Mouse (Mus musculus) olfactory bulb, adult 2 months (tissue): ENCODE results near the gene Zfp644. TPM values are rescaled to one million over a fixed set of nuclear protein-coding genes. Genes with fewer than 3 reads are reported as not detected.

ENCODE experiments used
- H3K27ac ChIP-seq: fragments of 200-500 bp; 2 replicates; pipeline ENCODE4 v1.5.1; 2012; ENCODE audit warnings: low read depth, low read length; ENCODE audit not compliant: insufficient read depth
- H3K4me1 ChIP-seq: fragments of 200-500 bp; 2 replicates; pipeline ENCODE4 v1.6.1; 2012; ENCODE audit warnings: low read length; ENCODE audit not compliant: control insufficient read depth, insufficient read depth
- H3K4me3 ChIP-seq: fragments of 200-500 bp; 2 replicates; pipeline ENCODE4 v1.5.1; 2012; ENCODE audit warnings: mild to moderate bottlenecking, low read depth, low read length, moderate library complexity; ENCODE audit not compliant: insufficient read depth
- CTCF ChIP-seq: fragments of 200-500 bp; IDR thresholded peaks from 2 replicates; pipeline ENCODE4 v1.5.1; 2012; ENCODE audit warnings: low read depth, mild to moderate bottlenecking, low read length, moderate library complexity; ENCODE audit not compliant: insufficient read depth
- POLR2A ChIP-seq: fragments of 200-500 bp; IDR thresholded peaks from 2 replicates; pipeline ENCODE4 v1.6.1; 2012; ENCODE audit warnings: mild to moderate bottlenecking, low read depth, low read length, moderate library complexity; ENCODE audit not compliant: insufficient read depth
- WGBS: fragments of 180-500 bp; shearing (Covaris S2); methylation state at CpG from one replicate; pipeline ENCODE4 v1.1.7; 2018; 5-methylcytosine and 5-hydroxymethylcytosine counted together
- polyA plus RNA-seq: library from polyadenylated mRNA; stranded (reverse); fragments of >200 nt; gene quantifications from 2 replicates; pipeline ENCODE4 v1.2.4, GENCODE M21; 2012; ENCODE audit warnings: low replicate concordance; ENCODE audit not compliant: missing spikeins, insufficient read depth, insufficient read length

Gene Zfp644
- polyA plus RNA-seq, 1 experiment = not detected

GRCm38 (mm10) chr5:106614570-106614969, 82.5 kb downstream of the Zfp644 start:
- peaks cover 2% of the 10 kb centered on the region for H3K4me1 ChIP-seq
- H3K4me3 ChIP-seq = no peak overlapping the region
- TF ChIP-seq CTCF (no peak), POLR2A (no peak)
- H3K27ac ChIP-seq = no peak overlapping the region
- 85% methylated on average over 7 of the region's 7 CpGs for WGBS

GRCm38 (mm10) chr5:106612151-106612550, 84.9 kb downstream of the Zfp644 start:
- no peak overlapping the region for H3K27ac ChIP-seq
- TF ChIP-seq CTCF (no peak), POLR2A (no peak)
- WGBS = 94% methylated on average over 2 of the region's 2 CpGs
- H3K4me1 ChIP-seq = peaks cover 2% of the 10 kb centered on the region
- H3K4me3 ChIP-seq = no peak overlapping the region

- Histone ChIP-seq H3K27ac (no peak within 1 kb of the TSS), H3K4me3 (no peak within 1 kb of the TSS), H3K4me1 (peaks cover under 1% of the 10 kb centered on the region)
- WGBS = 93% methylated on average over 4 of the region's 4 CpGs
- TF ChIP-seq CTCF (no peak), POLR2A (no peak)
Observed at GRCm38 (mm10) chr5:106608798-106609197, 88.3 kb downstream of the Zfp644 start, which contains the start of gene Gm17304. TSS of gene Gm17304 (plus strand) at chr5:106609098.

- H3K4me3 ChIP-seq = no peak overlapping the region
- WGBS = 91% methylated on average over 5 of the region's 5 CpGs
- no peak for TF ChIP-seq CTCF
- no peak for TF ChIP-seq POLR2A
- H3K27ac ChIP-seq = no peak overlapping the region
- no peaks in the 10 kb centered on the region for H3K4me1 ChIP-seq
Observed at GRCm38 (mm10) chr5:106607081-106607480, 90.0 kb downstream of the Zfp644 start.

- H3K4me3 ChIP-seq = no peak overlapping the region
- no peak overlapping the region for H3K27ac ChIP-seq
- TF ChIP-seq POLR2A (no peak), CTCF (no peak)
- no peaks in the 10 kb centered on the region for H3K4me1 ChIP-seq
- WGBS = 93% methylated on average over 6 of the region's 6 CpGs
Observed at GRCm38 (mm10) chr5:106605096-106605495, 92.0 kb downstream of the Zfp644 start.

- WGBS = 95% methylated on average over 5 of the region's 5 CpGs
- no peak for TF ChIP-seq CTCF
- Histone ChIP-seq H3K27ac (no peak overlapping the region), H3K4me3 (no peak overlapping the region), H3K4me1 (no peaks in the 10 kb centered on the region)
Observed at GRCm38 (mm10) chr5:106604381-106604780, 92.7 kb downstream of the Zfp644 start.

- Histone ChIP-seq H3K27ac (no peak overlapping the region), H3K4me3 (no peak overlapping the region), H3K4me1 (no peaks in the 10 kb centered on the region)
- WGBS = 85% methylated on average over 8 of the region's 8 CpGs
- TF ChIP-seq CTCF = no peak
Observed at GRCm38 (mm10) chr5:106599482-106599881, 97.6 kb downstream of the Zfp644 start.

GRCm38 (mm10) chr5:106597472-106597871, 99.6 kb downstream of the Zfp644 start:
- H3K27ac ChIP-seq = no peak overlapping the region
- WGBS = 96% methylated on average over 2 of the region's 2 CpGs
- no peak overlapping the region for H3K4me3 ChIP-seq
- H3K4me1 ChIP-seq = no peaks in the 10 kb centered on the region
- no peak for TF ChIP-seq POLR2A
- no peak for TF ChIP-seq CTCF

- H3K4me3 ChIP-seq = no peak overlapping the region
- TF ChIP-seq POLR2A (no peak), CTCF (no peak)
- no peak overlapping the region for H3K27ac ChIP-seq
- H3K4me1 ChIP-seq = no peaks in the 10 kb centered on the region
Observed at GRCm38 (mm10) chr5:106594388-106594787, 102.7 kb downstream of the Zfp644 start.

GRCm38 (mm10) chr5:106590686-106591085, 106.4 kb downstream of the Zfp644 start:
- WGBS = 89% methylated on average over 5 of the region's 5 CpGs
- no peak overlapping the region for H3K4me3 ChIP-seq
- H3K4me1 ChIP-seq = no peaks in the 10 kb centered on the region
- TF ChIP-seq POLR2A (no peak), CTCF (no peak)
- no peak overlapping the region for H3K27ac ChIP-seq
